Mouse (Mus musculus): ENCODE data around the gene Mcidas.
"Not testable (repeated sequence)": the region's sequence is repeated elsewhere in the genome, so short reads cannot be mapped to it uniquely, and the experiment has no call there.

Gene Mcidas

DNA sequence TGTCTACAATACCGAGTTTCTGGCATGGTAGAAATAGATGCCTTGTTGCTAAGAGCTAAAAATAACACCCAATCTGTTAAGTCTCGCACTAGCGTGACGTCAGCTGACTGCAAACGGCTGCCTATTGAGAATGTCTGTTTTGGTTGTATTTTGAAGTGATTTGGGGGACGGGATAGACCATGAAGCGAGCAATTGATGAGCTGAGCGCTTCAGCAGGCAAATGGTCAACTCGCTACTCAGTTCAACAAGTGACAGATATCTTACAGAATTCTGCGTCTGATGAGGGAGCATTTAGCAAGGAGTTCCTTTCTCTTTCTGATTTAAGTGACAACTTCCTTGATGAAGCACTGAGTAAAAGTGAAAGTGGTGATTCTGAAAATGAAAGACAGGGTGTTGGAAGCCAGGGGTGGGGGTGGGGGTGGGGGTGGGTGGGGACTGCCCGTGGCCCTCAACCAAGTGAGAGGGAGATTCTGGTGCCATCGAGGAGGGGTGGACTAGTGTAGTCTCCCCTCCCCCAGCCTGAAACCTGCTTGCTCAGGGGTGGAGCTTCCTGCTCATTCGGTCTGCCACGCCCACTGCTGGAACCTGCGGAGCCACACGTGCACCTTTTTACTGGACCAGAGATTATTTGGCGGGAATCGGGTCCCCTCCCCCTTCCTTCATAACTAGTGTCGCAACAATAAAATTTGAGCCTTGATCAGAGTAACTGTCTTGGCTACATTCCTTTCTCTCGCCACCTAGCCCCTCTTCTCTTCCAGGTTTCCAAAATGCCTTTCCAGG is 19.7 kb downstream of the Mcidas start:
- DNase-seq (ENCODE audit: low spot score) = not testable (repeated sequence)

GRCm38 (mm10) chr13:113021521-113021920 is 27.9 kb downstream of the Mcidas start:
- DNase-seq (ENCODE audit: low spot score) = no peak

DNA sequence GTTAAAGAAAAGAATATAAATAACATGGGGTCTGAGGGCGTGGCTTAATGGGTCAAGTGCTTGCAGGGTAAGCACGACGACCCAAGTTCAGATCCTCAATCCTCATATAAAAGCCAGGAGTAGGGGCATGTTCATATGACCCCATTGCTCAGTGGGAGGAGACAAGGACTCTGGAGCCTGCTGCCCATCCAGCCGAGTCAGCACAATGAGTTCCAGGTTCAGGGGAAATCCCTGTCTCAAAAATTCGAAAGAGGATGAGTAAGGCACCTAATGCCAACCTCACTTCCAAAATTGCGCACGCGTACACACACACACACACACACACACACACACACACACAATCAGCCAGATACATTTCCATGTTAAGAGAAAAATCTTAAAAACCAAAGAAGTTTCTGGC is 28.8 kb downstream of the Mcidas start:
- no peak for DNase-seq (ENCODE audit: low spot score)

GRCm38 (mm10) chr13:113023274-113024143 is 29.9 kb downstream of the Mcidas start:
- DNase-seq (ENCODE audit: low spot score) = no peak

DNA sequence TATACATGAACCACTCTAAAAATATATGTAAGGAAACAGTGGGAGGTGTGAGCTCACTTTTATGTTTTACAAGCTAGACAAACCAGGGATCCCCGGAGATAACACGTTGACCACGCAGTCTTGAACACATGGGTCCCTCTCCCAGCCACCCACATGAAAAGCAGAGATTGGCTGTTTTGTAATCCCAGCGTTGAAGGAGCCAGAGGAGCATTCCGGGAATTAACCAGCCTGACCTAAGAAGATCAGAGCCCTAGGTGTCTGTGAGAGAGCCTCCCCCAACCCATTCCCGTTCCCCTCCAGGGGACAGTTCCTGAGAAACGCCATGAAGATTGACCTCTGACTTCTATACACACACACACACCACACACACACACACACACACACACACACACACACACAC is 37.7 kb downstream of the Mcidas start:
- no peak for DNase-seq (ENCODE audit: low spot score)

DNA sequence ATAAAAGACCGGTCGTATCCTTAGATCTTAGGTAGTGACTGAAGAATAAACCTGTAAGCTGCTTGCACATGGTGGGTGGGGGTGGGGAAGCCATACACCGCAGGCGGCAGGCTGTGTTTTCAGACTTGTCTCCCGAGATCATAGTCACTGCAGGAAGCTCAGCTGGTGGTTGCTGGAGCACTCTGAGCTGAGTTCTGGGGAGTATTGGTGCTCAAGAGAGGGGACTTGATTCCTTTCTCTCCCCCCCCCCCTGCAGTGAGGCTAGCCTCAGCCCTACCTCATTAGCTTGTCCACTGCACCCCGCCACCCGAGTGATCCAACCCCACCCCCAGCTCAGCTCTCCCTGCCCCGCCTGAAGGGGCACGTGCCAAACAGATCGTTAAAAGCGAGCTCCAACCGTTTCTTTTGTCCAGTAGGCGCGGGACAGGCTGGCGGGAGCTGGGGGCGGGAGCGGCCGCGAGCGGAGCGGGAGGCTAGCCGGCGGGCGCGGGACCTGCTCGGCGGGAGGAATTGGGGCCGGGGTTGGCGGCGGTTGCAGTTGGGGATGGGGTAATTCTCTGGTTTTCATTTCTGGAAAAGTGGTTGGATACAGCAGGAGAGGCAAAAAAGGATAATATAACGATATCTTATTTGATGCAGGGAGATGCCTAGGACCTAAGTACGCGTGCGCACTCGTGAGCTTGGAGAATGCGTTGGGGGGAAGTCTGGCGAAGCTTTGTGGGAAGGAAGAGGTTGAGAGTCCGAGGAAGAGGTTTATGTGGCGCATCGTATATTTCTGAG is 38.3 kb downstream of the Mcidas start:
- no peak for DNase-seq (ENCODE audit: low spot score)

- no peak for DNase-seq (ENCODE audit: low spot score)
These were observed 39.2 kb downstream of the Mcidas start for GRCm38 (mm10) chr13:113032831-113033230.

DNA sequence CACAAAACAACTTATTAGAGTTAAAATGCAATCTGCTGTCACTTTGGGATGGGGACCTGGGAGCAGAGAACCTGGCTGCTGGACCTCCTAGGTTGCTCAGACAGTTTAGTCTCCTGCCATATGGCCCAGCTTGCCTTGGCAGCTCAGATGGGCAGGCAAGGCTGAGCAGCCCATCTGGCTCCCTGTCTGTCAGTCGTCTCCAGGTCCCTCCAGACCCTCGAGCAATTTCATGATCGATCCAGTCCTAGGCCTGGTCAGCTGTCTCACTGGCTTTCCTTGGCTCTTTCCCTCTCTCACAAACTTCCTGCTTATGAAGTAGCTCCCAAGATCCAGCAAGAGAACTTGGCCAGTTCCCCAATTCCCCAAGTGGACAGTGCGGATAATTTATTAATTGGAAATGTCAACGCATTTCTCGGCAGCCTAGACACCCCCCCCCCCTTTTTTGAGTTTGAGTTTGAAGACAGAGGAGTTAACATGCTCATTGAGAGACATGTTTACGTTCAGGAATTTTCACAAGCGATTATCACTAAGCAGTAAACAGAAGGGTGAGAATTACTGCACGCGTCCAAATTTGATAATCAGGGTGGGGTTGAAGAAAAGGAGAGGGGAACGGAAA is 40.7 kb downstream of the Mcidas start:
- DNase-seq (ENCODE audit: low spot score) = no peak

DNA sequence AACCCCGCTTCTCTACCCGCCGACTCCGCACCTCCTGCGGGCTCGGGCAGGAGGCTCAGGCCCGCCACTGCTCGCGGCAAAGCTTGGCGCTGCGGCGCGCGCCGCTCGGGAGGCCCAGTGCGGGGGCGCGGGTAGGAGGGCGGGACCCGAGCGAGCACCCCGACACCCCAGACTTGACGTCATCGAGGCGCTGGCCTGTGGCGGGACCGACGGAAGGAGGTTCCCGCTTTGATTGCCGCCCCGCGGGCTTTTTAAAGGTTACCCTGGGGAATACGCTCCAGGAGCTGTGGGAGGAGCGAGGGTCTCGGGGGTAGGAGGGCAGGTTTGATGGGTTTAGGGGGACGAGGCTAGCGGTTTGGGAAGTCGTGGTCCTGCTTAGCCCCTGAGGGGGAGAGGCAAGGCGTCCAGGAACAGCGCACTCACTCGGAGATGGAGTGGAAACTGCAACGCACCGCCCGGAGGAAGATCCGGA is 41.3 kb downstream of the Mcidas start, which contains the start of gene Cdc20b:
Cdc20b (plus strand) TSS at position 162 of the 472 bp plus-strand sequence.
- no peak for DNase-seq (ENCODE audit: low spot score)

- DNase-seq (ENCODE audit: low spot score) = no peak
These were observed 42.2 kb downstream of the Mcidas start for GRCm38 (mm10) chr13:113035852-113036251.

DNA sequence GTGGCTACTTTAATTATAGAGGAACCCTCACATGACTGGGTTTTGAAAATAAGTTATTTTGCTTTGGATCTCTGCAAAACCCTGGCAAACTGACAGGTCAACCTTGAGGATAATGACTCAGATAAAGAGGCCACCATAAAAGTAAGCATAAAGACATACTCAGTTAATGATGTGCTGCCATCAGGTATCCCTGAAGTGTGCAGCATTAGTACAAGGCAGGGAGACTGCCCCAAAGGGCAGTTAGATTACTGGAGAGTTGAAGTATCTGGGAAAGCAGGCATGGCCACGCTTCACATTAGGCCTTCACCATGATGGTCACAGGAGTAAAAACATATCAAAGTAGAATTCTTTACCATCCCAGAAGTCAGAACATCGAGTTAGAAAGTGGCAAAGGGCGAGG is 51.2 kb downstream of the Mcidas start:
- DNase-seq (ENCODE audit: low spot score) = no peak

DNA sequence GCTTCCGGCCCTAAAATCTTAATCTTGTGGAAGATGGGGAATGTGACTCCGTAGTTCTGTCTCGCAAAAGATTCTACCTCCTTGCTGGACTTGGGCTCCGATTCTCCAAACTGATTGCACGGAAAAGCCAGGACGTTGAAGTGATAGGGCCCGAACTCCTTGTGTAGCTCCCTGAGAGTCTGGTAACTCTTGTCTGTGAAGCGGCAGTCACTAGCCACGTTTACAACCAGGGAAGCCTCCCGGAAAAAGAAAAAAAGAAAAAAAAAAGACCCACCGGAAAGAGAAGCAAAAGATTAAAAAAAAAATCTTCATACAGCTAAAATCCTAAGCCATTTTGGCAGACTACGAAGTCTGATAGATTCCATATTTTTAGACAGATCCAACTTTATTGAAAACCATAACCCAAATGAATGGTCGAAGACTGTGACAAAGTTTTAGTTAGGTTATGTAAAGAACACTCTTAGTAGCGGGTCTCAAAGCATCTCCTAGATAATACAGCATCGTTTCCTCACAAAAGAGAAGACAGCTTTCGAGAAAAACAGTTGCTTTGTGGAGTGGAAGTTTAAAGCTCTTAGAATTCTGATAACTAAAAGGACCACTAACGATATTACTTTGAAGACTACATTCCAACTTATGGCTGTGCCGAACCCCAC is 51.9 kb downstream of the Mcidas start:
- DNase-seq (ENCODE audit: low spot score) = no peak

DNA sequence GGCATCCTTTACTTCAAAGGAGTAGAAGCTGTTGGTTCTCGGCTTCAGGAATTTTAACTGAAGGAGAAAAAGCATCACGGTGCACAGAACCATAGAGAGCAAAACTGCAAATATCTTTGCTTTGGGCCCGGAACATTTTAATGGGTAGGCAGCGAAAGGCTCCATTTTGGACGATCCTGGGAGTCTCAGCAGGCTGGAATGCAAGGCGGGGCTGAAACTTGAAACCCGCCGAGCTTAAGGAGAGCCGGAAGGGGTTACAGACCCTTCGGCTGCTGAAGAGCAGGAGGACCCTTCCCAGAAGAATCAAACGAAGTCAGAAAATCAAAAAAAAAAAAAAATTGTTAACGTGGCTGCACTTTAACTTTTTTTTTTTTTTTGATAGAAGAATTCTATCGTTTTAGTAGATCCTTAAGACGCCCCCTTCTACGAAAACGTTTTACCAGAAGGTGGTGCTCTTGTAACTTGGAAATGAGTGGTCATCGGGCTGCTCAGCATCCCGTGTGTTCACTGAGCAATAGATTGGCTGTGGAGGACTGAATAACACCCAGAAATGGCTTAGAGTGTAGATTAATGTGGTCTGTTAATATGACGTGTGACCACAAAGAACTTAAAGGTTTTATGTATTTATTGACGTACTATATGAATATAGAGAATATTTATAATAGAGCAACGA is 52.7 kb downstream of the Mcidas start, which contains the start of gene Gpx8:
Gpx8 (minus strand) TSS at position 200 of the 673 bp plus-strand sequence.
- DNase-seq (ENCODE audit: low spot score) = no peak

GRCm38 (mm10) chr13:113047018-113047417 is 53.4 kb downstream of the Mcidas start:
- DNase-seq (ENCODE audit: low spot score) = no peak

- DNase-seq (ENCODE audit: low spot score) = no peak
These were observed 54.0 kb downstream of the Mcidas start for GRCm38 (mm10) chr13:113047647-113048046.
